Mouse (Mus musculus): ENCODE results near the gene Jdp2. TPM values are rescaled to one million over a fixed set of nuclear protein-coding genes. Genes with fewer than 3 reads are reported as not detected.
A peak's percentile ranks its signal among the peaks of the same experiment; 100 is the strongest.

Gene Jdp2
- total RNA-seq, 2 experiments from 2014 or later: 22.5 to 30.5 TPM

- ATAC-seq (replicated peaks; ENCODE audit: poor library complexity, severe bottlenecking): peak; percentile 83
These were observed 75.1 kb downstream of the Jdp2 start for GRCm38 (mm10) chr12:85673914-85674313.

- ATAC-seq (replicated peaks; ENCODE audit: poor library complexity, severe bottlenecking): no peak
These were observed 80.3 kb downstream of the Jdp2 start for GRCm38 (mm10) chr12:85679117-85679516.

- ATAC-seq (replicated peaks; ENCODE audit: poor library complexity, severe bottlenecking): no peak
These were observed 81.0 kb downstream of the Jdp2 start for GRCm38 (mm10) chr12:85679808-85680207.

- no peak for ATAC-seq (replicated peaks; ENCODE audit: poor library complexity, severe bottlenecking)
These were observed 83.5 kb downstream of the Jdp2 start for GRCm38 (mm10) chr12:85682328-85682727.

- no peak for ATAC-seq (replicated peaks; ENCODE audit: poor library complexity, severe bottlenecking)
These were observed 85.8 kb downstream of the Jdp2 start for GRCm38 (mm10) chr12:85684411-85685275.

- ATAC-seq (replicated peaks; ENCODE audit: poor library complexity, severe bottlenecking): peak; percentile 63
These were observed 87.8 kb downstream of the Jdp2 start, which contains the start of gene Batf for GRCm38 (mm10) chr12:85686466-85687216. Batf (plus strand) TSS chr12:85686669.

- no peak for ATAC-seq (replicated peaks; ENCODE audit: poor library complexity, severe bottlenecking)
These were observed 88.3 kb downstream of the Jdp2 start for GRCm38 (mm10) chr12:85687217-85687533.

- ATAC-seq (replicated peaks; ENCODE audit: poor library complexity, severe bottlenecking): peak; percentile 67
These were observed 89.0 kb downstream of the Jdp2 start for GRCm38 (mm10) chr12:85687846-85688245.

Other genes with a start within 250 kb of the Jdp2 start
- 278 and 296 TPM in 2 replicates for gene Tmed10, start 224.2 kb upstream of the Jdp2 start, total RNA-seq (2014; fragmentation: Nextera tagmentation)
- 176 and 201 TPM in 2 replicates for gene Tmed10, start 224.2 kb upstream of the Jdp2 start, total RNA-seq (2017)
- gene Fos, start 125.1 kb upstream of the Jdp2 start, total RNA-seq (2014; fragmentation: Nextera tagmentation): 35.1 and 50.4 TPM in 2 replicates
- 137 and 160 TPM in 2 replicates for gene Fos, start 125.1 kb upstream of the Jdp2 start, total RNA-seq (2017)
- gene Batf, start 87.6 kb downstream of the Jdp2 start, total RNA-seq (2014; fragmentation: Nextera tagmentation): 18.5 and 22.2 TPM in 2 replicates
- 30.5 and 31.1 TPM in 2 replicates for gene Batf, start 87.6 kb downstream of the Jdp2 start, total RNA-seq (2017)
- not detected in 2 replicates for gene Flvcr2, start 147.5 kb downstream of the Jdp2 start, total RNA-seq (2014; fragmentation: Nextera tagmentation)
- gene Flvcr2, start 147.5 kb downstream of the Jdp2 start, total RNA-seq (2017): not detected in 2 replicates
- gene Erg28, start 225.5 kb downstream of the Jdp2 start, total RNA-seq (2014; fragmentation: Nextera tagmentation): 64.0 and 79.4 TPM in 2 replicates
- 82.2 and 90.4 TPM in 2 replicates for gene Erg28, start 225.5 kb downstream of the Jdp2 start, total RNA-seq (2017)
- gene Ttll5, start 225.6 kb downstream of the Jdp2 start, total RNA-seq (2014; fragmentation: Nextera tagmentation): 25.0 and 36.1 TPM in 2 replicates
- gene Ttll5, start 225.6 kb downstream of the Jdp2 start, total RNA-seq (2017): 22.9 and 26.9 TPM in 2 replicates